Mouse (Mus musculus) neural tube, embryonic 10.5 days (tissue): Measurements from ENCODE around the gene Krtcap3.

Source experiments
- DNase-seq: peaks from one replicate; pipeline ENCODE4 v3.0.0-alpha.2; 2017; ENCODE audit warnings: low spot score; ENCODE audit errors: extremely low spot score

Gene Krtcap3

GRCm38 (mm10) chr5:31298486-31298885 lies 47.0 kb downstream of the Krtcap3 start:
- no peak for DNase-seq

DNA sequence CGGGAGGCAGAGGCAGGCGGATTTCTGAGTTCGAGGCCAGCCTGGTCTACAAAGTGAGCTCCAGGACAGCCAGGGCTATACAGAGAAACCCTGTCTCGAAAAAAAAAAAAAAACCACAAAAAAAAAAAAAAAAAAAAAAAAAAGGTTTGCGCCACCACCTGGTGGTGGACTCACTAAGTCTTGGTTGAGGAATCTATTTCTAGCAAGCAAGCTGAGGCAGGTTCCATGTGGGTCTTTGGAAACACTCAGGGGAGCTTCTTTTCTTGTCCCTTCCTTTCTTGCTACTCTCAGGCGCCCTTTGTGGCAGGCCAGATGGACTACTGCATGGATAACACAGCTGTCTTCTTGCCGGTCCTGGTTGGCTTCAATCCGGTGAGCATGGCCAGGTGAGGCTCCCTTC lies 50.4 kb downstream of the Krtcap3 start:
- DNase-seq, result no peak
